Mouse (Mus musculus) MEL (cell line): ENCODE results near the gene Timm22.

Source experiments
- CTCF ChIP-seq, 3 experiments: IDR thresholded peaks in 2 of 3; conservative IDR thresholded peaks in 1 of 3; 2 replicates each; pipeline ENCODE4 v1.5.1; 2011 to 2012; ENCODE audit warnings: low read length in 3 of 3, low read depth in 2 of 3, mild to moderate bottlenecking in 2 of 3, improper control_type of control experiment in 1 of 3, inconsistent platforms in 1 of 3, mixed read lengths in 1 of 3, moderate library complexity in 1 of 3; ENCODE audit not compliant: control insufficient read depth in 1 of 3, insufficient read depth in 1 of 3, poor library complexity in 1 of 3, severe bottlenecking in 1 of 3
- EP300 ChIP-seq, 2 experiments: IDR thresholded peaks; 2 replicates each; pipeline ENCODE4 v1.6.1; 2011; ENCODE audit warnings: improper control_type of control experiment in 2 of 2, low read length in 2 of 2, low read depth in 1 of 2, mild to moderate bottlenecking in 1 of 2
- KAT2A ChIP-seq: conservative IDR thresholded peaks from 2 replicates; pipeline ENCODE4 v1.6.1; 2012; ENCODE audit warnings: low read depth, low read length, improper control_type of control experiment, inconsistent platforms
- TCF12 ChIP-seq: IDR thresholded peaks from 2 replicates; pipeline ENCODE4 v1.6.1; 2014; ENCODE audit warnings: low read depth, mild to moderate bottlenecking, inconsistent platforms, low read length, improper control_type of control experiment, moderate library complexity

DNA sequence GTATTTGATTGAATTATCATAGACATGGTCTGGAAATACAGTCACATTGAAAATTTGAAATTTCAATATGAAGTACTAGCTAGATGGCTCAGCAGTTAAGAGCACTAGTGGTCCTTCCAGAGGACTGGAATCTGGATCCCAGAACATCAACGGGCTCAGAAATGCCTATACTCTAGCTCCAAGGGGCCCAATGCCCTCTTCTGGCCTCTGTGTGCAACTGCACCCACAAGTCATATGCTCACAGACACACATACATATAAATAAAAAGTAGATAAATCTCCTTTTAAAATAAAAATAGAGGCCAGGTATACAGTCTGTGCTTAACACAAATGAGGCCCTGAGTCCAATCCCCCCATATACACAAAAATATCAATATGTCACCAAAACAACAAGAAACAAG is 19.7 kb upstream of the Timm22 start:
- TF ChIP-seq TCF12 (no peak), CTCF (IDR thresholded peaks at IDR 0.05 in 2 of 3, conservative IDR thresholded peaks at IDR 0.05 in 1 of 3; ENCODE audit: control insufficient read depth in 1 of 3, insufficient read depth in 1 of 3, low read depth in 2 of 3, low read length in 3 of 3, poor library complexity in 1 of 3, severe bottlenecking in 1 of 3) (peak; percentile 40 to 57 (median 51); a peak in 5 of 6 replicates), KAT2A (no peak), EP300 (IDR thresholded peaks at IDR 0.05; ENCODE audit: low read depth in 1 of 2, low read length in 2 of 2) (no peak)
